Mouse (Mus musculus) olfactory bulb, adult 2 months (tissue): ENCODE results near the gene Sdccag8. TPM values are rescaled to one million over a fixed set of nuclear protein-coding genes. Genes with fewer than 3 reads are reported as not detected.

ENCODE experiments used
- H3K27ac ChIP-seq: fragments of 200-500 bp; 2 replicates; pipeline ENCODE4 v1.5.1; 2012; ENCODE audit warnings: low read depth, low read length; ENCODE audit not compliant: insufficient read depth
- H3K4me1 ChIP-seq: fragments of 200-500 bp; 2 replicates; pipeline ENCODE4 v1.6.1; 2012; ENCODE audit warnings: low read length; ENCODE audit not compliant: control insufficient read depth, insufficient read depth
- H3K4me3 ChIP-seq: fragments of 200-500 bp; 2 replicates; pipeline ENCODE4 v1.5.1; 2012; ENCODE audit warnings: mild to moderate bottlenecking, low read depth, low read length, moderate library complexity; ENCODE audit not compliant: insufficient read depth
- CTCF ChIP-seq: fragments of 200-500 bp; IDR thresholded peaks from 2 replicates; pipeline ENCODE4 v1.5.1; 2012; ENCODE audit warnings: low read depth, mild to moderate bottlenecking, low read length, moderate library complexity; ENCODE audit not compliant: insufficient read depth
- POLR2A ChIP-seq: fragments of 200-500 bp; IDR thresholded peaks from 2 replicates; pipeline ENCODE4 v1.6.1; 2012; ENCODE audit warnings: mild to moderate bottlenecking, low read depth, low read length, moderate library complexity; ENCODE audit not compliant: insufficient read depth
- WGBS: fragments of 180-500 bp; shearing (Covaris S2); methylation state at CpG from one replicate; pipeline ENCODE4 v1.1.7; 2018; 5-methylcytosine and 5-hydroxymethylcytosine counted together
- polyA plus RNA-seq: library from polyadenylated mRNA; stranded (reverse); fragments of >200 nt; gene quantifications from 2 replicates; pipeline ENCODE4 v1.2.4, GENCODE M21; 2012; ENCODE audit warnings: low replicate concordance; ENCODE audit not compliant: missing spikeins, insufficient read depth, insufficient read length

Gene Sdccag8
- polyA plus RNA-seq, result not detected in 2 replicates

GRCm38 (mm10) chr1:176814591-176815062, at the start of gene Sdccag8:
Sdccag8 (plus strand) TSS chr1:176814660.
- WGBS, result under 1% methylated on average over 25 of the region's 25 CpGs
- Histone ChIP-seq H3K4me1 (peaks cover 6% of the 10 kb centered on the region; the same call in 1 of the 2 replicates), H3K4me3 (peak within 1 kb of the TSS; percentile 90), H3K27ac (peak within 1 kb of the TSS; percentile 91)
- TF ChIP-seq POLR2A (peak; percentile 49; the same call in 1 of the 2 replicates), CTCF (no peak)

GRCm38 (mm10) chr1:176774533-176774932, 39.9 kb upstream of the Sdccag8 start:
- H3K27ac ChIP-seq, result no peak overlapping the region
- TF ChIP-seq POLR2A, result no peak
- no peak for TF ChIP-seq CTCF
- no peaks in the 10 kb centered on the region for H3K4me1 ChIP-seq
- no peak overlapping the region for H3K4me3 ChIP-seq
- WGBS, result 49% methylated on average over 4 of the region's 4 CpGs

GRCm38 (mm10) chr1:176789326-176789725, 25.1 kb upstream of the Sdccag8 start:
- Histone ChIP-seq H3K4me1 (peaks cover 2% of the 10 kb centered on the region), H3K4me3 (no peak overlapping the region), H3K27ac (no peak overlapping the region)
- 94% methylated on average over 7 of the region's 7 CpGs for WGBS
- TF ChIP-seq POLR2A (no peak), CTCF (no peak)

DNA sequence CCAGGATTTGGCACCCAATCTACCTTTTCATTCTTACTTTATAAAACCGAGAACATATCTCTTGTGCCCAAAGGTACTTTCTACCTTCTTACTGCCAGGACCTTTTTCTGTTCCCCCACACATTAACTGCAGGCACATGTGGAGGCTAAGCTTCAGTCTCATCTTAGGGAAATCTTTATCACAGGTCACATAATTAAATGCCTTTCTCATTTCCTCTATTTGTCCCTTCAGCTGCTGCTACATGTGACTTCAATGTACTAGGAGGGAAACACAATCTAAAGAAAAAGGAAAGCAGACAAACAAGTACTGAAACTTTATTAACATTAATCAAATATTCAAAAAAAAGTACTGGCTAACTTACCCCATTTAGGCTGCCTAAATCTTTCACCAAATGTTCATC, 22.3 kb upstream of the Sdccag8 start:
- peaks cover 5% of the 10 kb centered on the region for H3K4me1 ChIP-seq
- H3K4me3 ChIP-seq, result no peak overlapping the region
- WGBS, result 84% methylated on average over 1 of the region's 1 CpGs
- TF ChIP-seq CTCF (no peak), POLR2A (no peak)
- no peak overlapping the region for H3K27ac ChIP-seq

DNA sequence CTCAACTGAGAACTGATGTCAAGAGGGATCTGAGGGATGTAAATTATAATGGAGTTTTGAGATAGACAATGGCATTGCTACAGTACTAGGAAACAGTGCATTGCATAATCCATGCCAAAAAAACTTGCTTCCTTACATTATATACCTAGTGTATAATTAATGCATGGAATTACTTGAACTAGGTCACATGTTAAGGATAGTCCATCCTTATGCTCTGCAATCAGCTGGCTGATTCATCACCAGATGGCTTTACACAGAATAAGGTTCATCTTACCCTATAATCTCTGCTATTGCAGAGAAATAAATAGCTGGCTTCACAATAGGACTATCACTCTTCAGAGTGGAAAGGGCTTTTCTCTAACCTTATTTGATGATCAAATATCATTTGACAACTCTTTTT, 15.8 kb upstream of the Sdccag8 start:
- peaks cover 7% of the 10 kb centered on the region for H3K4me1 ChIP-seq
- TF ChIP-seq CTCF (no peak), POLR2A (no peak)
- no peak overlapping the region for H3K4me3 ChIP-seq
- no peak overlapping the region for H3K27ac ChIP-seq

DNA sequence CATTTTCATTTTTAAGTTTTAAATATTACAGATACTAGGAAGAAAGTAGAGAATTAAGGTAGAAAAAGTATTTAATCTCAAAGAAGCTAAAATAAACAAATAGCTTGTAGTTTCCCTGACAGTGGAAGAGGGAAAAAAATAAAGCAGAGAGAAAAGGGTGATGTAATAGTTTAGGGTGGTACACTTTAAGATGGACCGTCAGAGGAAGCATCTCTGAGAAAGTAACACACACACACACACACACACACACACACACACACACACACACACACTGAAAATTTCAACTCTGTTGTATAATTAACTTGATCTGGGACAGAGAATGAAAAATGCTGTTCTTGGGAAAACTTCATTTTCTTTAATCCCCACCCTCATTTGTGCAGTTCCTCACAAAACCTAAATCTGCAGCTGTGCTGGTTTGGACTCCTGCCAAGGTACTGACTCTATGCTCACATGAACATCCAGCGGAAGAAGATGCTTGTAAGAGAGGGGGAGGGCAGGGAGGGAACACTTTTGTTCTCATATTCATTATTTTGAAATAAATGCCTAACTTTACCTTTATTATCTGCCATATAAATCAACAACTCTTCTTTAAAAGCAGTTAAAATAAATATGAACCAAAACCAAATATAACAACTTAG, 13.6 kb upstream of the Sdccag8 start:
- Histone ChIP-seq H3K4me1 (peaks cover 2% of the 10 kb centered on the region; the same call in 1 of the 2 replicates), H3K4me3 (no peak overlapping the region), H3K27ac (no peak overlapping the region)
- 0% methylated on average over 2 of the region's 2 CpGs for WGBS
- TF ChIP-seq POLR2A, result no peak

DNA sequence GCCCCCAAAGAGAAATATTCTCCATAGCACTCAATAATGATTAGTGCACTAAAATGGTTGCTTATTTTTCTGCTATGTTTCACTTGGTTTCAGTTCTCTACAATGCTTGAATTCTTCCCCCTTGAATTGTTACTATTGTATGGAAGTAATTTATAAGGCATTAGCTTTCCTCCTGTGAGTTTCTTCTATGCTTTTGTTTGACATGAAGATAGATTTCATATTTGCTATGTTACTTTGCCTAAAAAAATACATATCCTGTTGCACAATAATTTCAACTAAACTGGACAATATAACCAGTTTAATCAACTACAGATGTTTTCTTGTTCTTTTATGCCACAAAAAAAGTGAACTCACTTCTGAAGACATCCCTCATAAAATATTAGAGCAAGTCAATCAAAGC, 4.3 kb upstream of the Sdccag8 start:
- no peak overlapping the region for H3K27ac ChIP-seq
- H3K4me3 ChIP-seq, result no peak overlapping the region
- no peak for TF ChIP-seq POLR2A
- TF ChIP-seq CTCF, result no peak
- H3K4me1 ChIP-seq, result no peaks in the 10 kb centered on the region

- Histone ChIP-seq H3K4me1 (peaks cover 3% of the 10 kb centered on the region; the same call in 1 of the 2 replicates), H3K4me3 (no peak overlapping the region), H3K27ac (no peak overlapping the region)
- 66% methylated on average over 3 of the region's 3 CpGs for WGBS
- TF ChIP-seq CTCF (no peak), POLR2A (no peak)
These were observed 2.6 kb upstream of the Sdccag8 start for GRCm38 (mm10) chr1:176811892-176812291.

GRCm38 (mm10) chr1:176812491-176813291, 1.8 kb upstream of the Sdccag8 start:
- Histone ChIP-seq H3K27ac (peak overlapping the region; percentile 91), H3K4me1 (peaks cover 3% of the 10 kb centered on the region; the same call in 1 of the 2 replicates), H3K4me3 (peak overlapping the region; percentile 90)
- TF ChIP-seq POLR2A, result no peak
- no peak for TF ChIP-seq CTCF
- 2% methylated on average over 11 of the region's 11 CpGs for WGBS
